Mouse (Mus musculus) testis, adult 2 months (tissue): Measurements from ENCODE around the gene Prss3. TPM values are rescaled to one million over a fixed set of nuclear protein-coding genes. Genes with fewer than 3 reads are reported as not detected.
"Not testable (repeated sequence)": the region's sequence is repeated elsewhere in the genome, so short reads cannot be mapped to it uniquely, and the experiment has no call there.

Experiments used
- H3K27ac ChIP-seq: fragments of 200-500 bp; 2 replicates; pipeline ENCODE4 v1.5.1; 2012; ENCODE audit warnings: low read depth, low read length; ENCODE audit not compliant: control insufficient read depth, insufficient read depth
- H3K27me3 ChIP-seq: fragments of 200-500 bp; 2 replicates; pipeline ENCODE4 v1.6.1; 2012; ENCODE audit warnings: mild to moderate bottlenecking, low read length, moderate library complexity; ENCODE audit not compliant: control insufficient read depth, insufficient read depth
- H3K36me3 ChIP-seq: fragments of 200-500 bp; 2 replicates; pipeline ENCODE4 v1.6.1; 2012; ENCODE audit warnings: mild to moderate bottlenecking, low read length; ENCODE audit not compliant: control insufficient read depth, insufficient read depth
- H3K4me1 ChIP-seq: fragments of 200-500 bp; 2 replicates; pipeline ENCODE4 v1.6.1; 2012; ENCODE audit warnings: low read length; ENCODE audit not compliant: control insufficient read depth, insufficient read depth
- H3K4me3 ChIP-seq: fragments of 200-500 bp; 2 replicates; pipeline ENCODE4 v1.5.1; 2012; ENCODE audit warnings: low read depth, mild to moderate bottlenecking, low read length, moderate library complexity, mixed read lengths; ENCODE audit not compliant: control insufficient read depth
- CTCF ChIP-seq: fragments of 200-500 bp; IDR thresholded peaks from 2 replicates; pipeline ENCODE4 v1.5.1; 2012; ENCODE audit warnings: low read depth, mild to moderate bottlenecking, inconsistent platforms, low read length, moderate library complexity; ENCODE audit not compliant: control insufficient read depth, insufficient read depth, insufficient replicate concordance
- POLR2A ChIP-seq: fragments of 200-500 bp; IDR thresholded peaks from 2 replicates; pipeline ENCODE4 v1.6.1; 2012; ENCODE audit warnings: low read depth, mild to moderate bottlenecking, inconsistent platforms, low read length, moderate library complexity; ENCODE audit not compliant: control insufficient read depth
- polyA plus RNA-seq: library from polyadenylated mRNA; depleted of rRNA; stranded (reverse); fragments of >200 nt; gene quantifications from 2 replicates; pipeline ENCODE4 v1.2.3, GENCODE M21; 2012; rRNA removed

The Prss3 gene
- polyA plus RNA-seq: not detected in 2 replicates

DNA sequence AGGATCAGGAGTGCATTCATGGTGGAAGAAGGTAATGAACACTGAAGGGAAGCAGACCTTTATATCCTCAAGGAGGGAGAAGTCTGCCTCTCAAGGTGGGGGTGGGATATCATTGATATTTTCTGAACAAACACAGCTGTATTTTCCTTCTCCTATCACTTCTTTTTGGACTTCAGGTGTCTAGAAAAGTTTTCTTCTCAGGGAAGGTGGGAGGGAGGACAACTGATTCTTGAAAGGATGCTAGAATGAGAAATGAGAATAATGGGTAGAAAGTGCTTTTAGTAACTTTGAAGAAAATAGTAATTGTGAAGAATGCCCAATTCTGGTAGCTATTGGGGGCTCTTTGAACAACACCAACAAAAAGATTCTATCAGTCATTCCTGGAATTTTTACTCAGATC, at the start of gene Prss3:
TSS of gene Prss3 (minus strand) at position 101 of the 400 bp plus-strand sequence.
- not testable (repeated sequence) for H3K4me1 ChIP-seq

DNA sequence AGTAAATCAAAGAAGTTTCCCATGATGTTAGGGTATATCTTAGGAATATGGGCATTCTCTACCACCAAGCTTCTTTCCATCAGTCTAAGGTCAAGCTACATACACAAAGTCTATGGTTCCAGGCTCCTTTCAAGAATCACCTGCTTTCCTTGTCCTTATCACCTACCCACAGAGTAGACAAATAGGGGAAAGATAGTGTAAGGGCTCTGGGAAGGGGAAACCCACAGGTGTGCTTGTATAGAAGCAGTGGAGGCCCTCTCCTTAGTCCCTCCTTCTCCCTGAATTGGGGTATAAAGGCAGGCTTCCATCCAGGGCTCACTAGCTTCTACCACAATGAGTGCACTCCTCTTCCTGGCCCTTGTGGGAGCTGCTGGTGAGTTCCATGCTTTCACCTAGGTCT, 14.6 kb upstream of the Prss3 start, which contains the start of gene Gm5771:
TSS of gene Gm5771 (plus strand) at position 301 of the 400 bp plus-strand sequence.
- not testable (repeated sequence) for H3K36me3 ChIP-seq, H3K27me3 ChIP-seq, H3K27ac ChIP-seq, H3K4me3 ChIP-seq, H3K4me1 ChIP-seq

More for the DNA sequence above, at the start of gene Prss3:
- not testable (repeated sequence) for H3K27me3 ChIP-seq, H3K36me3 ChIP-seq, H3K27ac ChIP-seq, H3K4me3 ChIP-seq

DNA sequence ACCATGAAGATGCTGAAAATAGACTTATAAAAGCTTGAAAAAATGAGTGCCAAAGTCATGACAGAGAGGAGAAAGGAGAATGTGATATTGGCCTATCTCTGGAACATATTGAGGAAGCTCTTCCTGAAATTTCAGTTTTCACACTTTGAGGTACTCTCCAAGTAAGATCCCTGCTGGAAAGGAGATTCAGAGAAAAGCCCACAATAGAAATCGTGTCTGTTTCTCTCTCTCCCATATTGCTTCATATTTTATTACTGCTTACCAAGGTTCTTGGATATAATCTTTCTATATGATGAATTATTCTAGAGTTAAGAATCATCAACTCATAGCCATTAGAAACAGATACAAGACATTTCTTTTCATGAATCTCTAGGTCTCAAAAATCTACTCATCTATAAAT, 14.2 kb upstream of the Prss3 start:
- not testable (repeated sequence) for H3K27ac ChIP-seq, H3K27me3 ChIP-seq, H3K4me3 ChIP-seq

DNA sequence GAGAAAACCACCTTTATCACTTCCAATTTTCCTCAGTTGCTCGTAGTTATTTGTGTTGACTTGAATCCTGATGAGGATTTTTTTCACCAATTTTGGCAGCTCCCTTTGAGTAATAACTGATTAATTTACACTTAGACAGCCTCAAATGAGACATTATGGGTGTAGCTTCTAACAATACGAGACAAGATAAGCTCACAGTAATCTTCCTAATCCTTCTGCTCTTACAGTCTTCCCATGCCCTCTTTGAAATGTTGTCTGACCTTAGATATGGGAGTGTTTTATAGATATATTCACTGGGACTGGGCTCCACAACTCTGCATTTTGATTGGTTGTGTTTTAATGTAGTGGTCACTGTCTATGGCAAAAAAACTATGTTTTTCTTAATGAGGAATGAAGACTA, 9.3 kb upstream of the Prss3 start:
- Histone ChIP-seq H3K4me1 (no peaks in the 10 kb centered on the region), H3K27ac (no peak overlapping the region), H3K36me3 (no peaks in the 10 kb centered on the region), H3K27me3 (no peaks in the 10 kb centered on the region), H3K4me3 (no peak overlapping the region)
- TF ChIP-seq CTCF (no peak), POLR2A (no peak)

More for the DNA sequence above, 14.2 kb upstream of the Prss3 start:
- H3K36me3 ChIP-seq, H3K4me1 ChIP-seq: not testable (repeated sequence)

DNA sequence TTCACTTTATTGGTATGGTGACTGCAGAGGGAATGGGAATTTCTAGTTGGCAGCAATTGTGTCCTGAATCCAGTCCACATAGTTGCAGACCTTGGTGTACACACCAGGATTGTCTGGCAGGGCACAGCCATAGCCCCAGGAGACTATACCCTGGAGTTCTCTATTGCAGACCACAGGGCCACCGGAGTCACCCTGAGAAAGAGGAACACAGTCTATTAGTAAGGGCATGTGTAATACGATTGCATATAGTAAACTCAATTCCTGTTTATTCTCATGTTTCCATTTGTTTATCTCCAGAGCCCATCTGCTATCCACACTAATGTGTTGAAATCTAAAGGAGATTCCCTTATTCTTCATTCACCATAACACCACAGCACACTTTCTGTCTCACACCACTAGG, 3.7 kb downstream of the Prss3 start:
- not testable (repeated sequence) for H3K36me3 ChIP-seq, H3K27me3 ChIP-seq, H3K27ac ChIP-seq, H3K4me3 ChIP-seq, H3K4me1 ChIP-seq

DNA sequence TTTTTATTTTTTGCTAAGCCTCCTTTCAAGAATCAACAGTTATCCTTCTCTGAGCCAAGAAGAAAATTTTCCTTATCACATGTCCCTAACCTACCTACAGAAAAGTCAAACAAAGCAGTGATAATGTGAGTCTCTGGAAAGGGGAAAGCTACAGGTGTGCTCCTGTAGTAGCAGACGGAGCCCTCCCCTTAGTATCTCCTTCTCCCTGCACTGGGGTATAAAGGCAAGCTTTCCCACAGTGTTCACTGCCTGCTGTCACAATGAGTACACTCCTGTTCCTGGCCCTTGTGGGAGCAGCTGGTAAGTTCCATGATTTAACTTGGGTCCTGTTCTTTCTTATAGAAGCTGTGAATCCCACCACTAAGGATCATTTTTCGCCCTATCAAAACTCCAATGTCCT, 23.5 kb downstream of the Prss3 start, which contains the start of gene Try10:
TSS of gene Try10 (plus strand) at position 174 of the 400 bp plus-strand sequence.
- H3K4me1 ChIP-seq: no peaks in the 10 kb centered on the region
- no peak within 1 kb of the TSS for H3K4me3 ChIP-seq
- no peaks in the 10 kb centered on the region for H3K27me3 ChIP-seq
- H3K27ac ChIP-seq: no peak within 1 kb of the TSS
- TF ChIP-seq CTCF: no peak
- TF ChIP-seq POLR2A: no peak
- no peaks in the 10 kb centered on the region for H3K36me3 ChIP-seq

Other genes with a start within 250 kb of the Prss3 start
- 0.49 and 2.0 TPM in 2 replicates for gene Try4, start 75.4 kb downstream of the Prss3 start, polyA plus RNA-seq
- 12.1 TPM in 2 replicates for gene Try5, start 60.8 kb downstream of the Prss3 start, polyA plus RNA-seq
- not detected in 2 replicates for gene Try10, start 23.6 kb downstream of the Prss3 start, polyA plus RNA-seq
- not detected in 2 replicates for gene Gm5771, start 14.7 kb upstream of the Prss3 start, polyA plus RNA-seq
- gene Gm10334, start 68.5 kb upstream of the Prss3 start, polyA plus RNA-seq: not detected in 2 replicates
- not detected in 2 replicates for gene Prss1, start 81.3 kb upstream of the Prss3 start, polyA plus RNA-seq
- gene Prss2, start 144.1 kb upstream of the Prss3 start, polyA plus RNA-seq: 1.3 and 2.9 TPM in 2 replicates
- 3.2 and 3.3 TPM in 2 replicates for gene Ephb6, start 227.8 kb upstream of the Prss3 start, polyA plus RNA-seq